ENCODE assay signal across 29 mouse cellular contexts in the genomic region with DNA sequence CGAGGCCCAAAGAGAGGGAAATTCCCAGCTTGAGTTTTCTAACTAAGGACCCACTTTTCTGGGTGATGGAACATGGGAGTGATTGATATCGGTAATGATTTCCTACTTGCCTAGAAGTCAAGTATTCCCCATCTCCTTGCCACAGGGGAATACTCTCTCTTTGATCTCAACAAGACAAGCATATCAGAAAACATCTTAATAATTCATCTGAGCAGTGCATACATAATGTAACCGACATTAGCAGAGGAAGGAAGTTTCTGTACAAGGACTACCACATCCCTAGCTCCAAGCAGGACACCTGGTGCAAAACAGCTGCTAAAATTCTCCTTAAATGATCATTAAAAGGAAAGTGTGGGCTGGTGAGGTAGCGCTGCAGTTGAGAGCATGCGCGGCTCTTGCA. TPM values are rescaled to one million over a fixed set of nuclear protein-coding genes. Genes with fewer than 3 reads are reported as not detected.
A peak's percentile ranks its signal among the peaks of the same experiment; 100 is the strongest.
DNase-seq lines count a peak whose midpoint lies in the region; ATAC-seq and TF ChIP-seq lines count a peak whose summit lies in the region.
"Had no signal": no experiment of that assay in that cellular context is flagged by ENCODE, and none has a peak within 500 bp of the region (broad histone marks: within the 10 kb centered on the region; RNA-seq: fewer than 3 reads in every experiment).

No protein-coding gene starts in this region.

- no peak overlapping the region for H3K4me3 ChIP-seq in midbrain, embryonic 13.5 days (replicated peaks)
- no peak overlapping the region for H3K4me3 ChIP-seq in midbrain, embryonic 11.5 days (ENCODE audit: low read depth, low read length)
- no peak overlapping the region for H3K4me3 ChIP-seq in midbrain, embryonic 16.5 days (ENCODE audit: low read depth, low read length)
- H3K4me3 ChIP-seq: embryonic facial prominence, embryonic 10.5 days; embryonic facial prominence, embryonic 12.5 days; forebrain, embryonic 13.5 days; forebrain, embryonic 15.5 days had no signal

- WGBS in midbrain, embryonic 13.5 days: 78% methylated on average over 6 of the region's 6 CpGs
- 85% methylated on average over 6 of the region's 6 CpGs for WGBS in midbrain, embryonic 11.5 days
- WGBS in midbrain, embryonic 16.5 days: 74% methylated on average over 6 of the region's 6 CpGs

- no peak overlapping the region for H3K4me2 ChIP-seq in midbrain, embryonic 13.5 days (replicated peaks)
- H3K4me2 ChIP-seq in midbrain, embryonic 11.5 days: no peak overlapping the region
- H3K4me2 ChIP-seq in midbrain, embryonic 16.5 days (ENCODE audit: low read length): no peak overlapping the region
- H3K4me2 ChIP-seq: embryonic facial prominence, embryonic 12.5 days; forebrain, embryonic 13.5 days; forebrain, embryonic 15.5 days had no signal

- no peak overlapping the region for H3K27ac ChIP-seq in midbrain, embryonic 13.5 days
- no peak overlapping the region for H3K27ac ChIP-seq in midbrain, embryonic 11.5 days (ENCODE audit: low read depth, low read length)
- H3K27ac ChIP-seq in midbrain, embryonic 16.5 days (ENCODE audit: low read length): no peak overlapping the region
- H3K27ac ChIP-seq: embryonic facial prominence, embryonic 10.5 days; embryonic facial prominence, embryonic 12.5 days; forebrain, embryonic 13.5 days; forebrain, embryonic 15.5 days had no signal

- no peaks in the 10 kb centered on the region for H3K9me3 ChIP-seq in midbrain, embryonic 13.5 days
- no peaks in the 10 kb centered on the region for H3K9me3 ChIP-seq in midbrain, embryonic 11.5 days (ENCODE audit: control insufficient read depth, low read length)
- no peaks in the 10 kb centered on the region for H3K9me3 ChIP-seq in midbrain, embryonic 16.5 days (replicated peaks; ENCODE audit: control insufficient read depth, low read length, poor library complexity, severe bottlenecking)
- H3K9me3 ChIP-seq: embryonic facial prominence, embryonic 10.5 days; embryonic facial prominence, embryonic 12.5 days; forebrain, embryonic 13.5 days; forebrain, embryonic 15.5 days had no signal

- no peak for DNase-seq in midbrain, embryonic 11.5 days (ENCODE audit: low spot score, missing footprints)
- DNase-seq in brain, embryonic 14.5 days (ENCODE audit: low read depth): peak; percentile 66
- no peak for DNase-seq in ovary, postnatal 36 days (ENCODE audit: low spot score)
- DNase-seq in adrenal gland, postnatal 25 days: no peak
- DNase-seq: adrenal gland, adult 8-10 months; adrenal gland, postnatal 14 days; B cell, adult 2 months; cerebellum, adult 11-12 months; cerebellum, adult 2 months; cerebellum, adult 9-10 months; cerebellum, postnatal 10 days; cerebellum, postnatal 25 days; forebrain, postnatal 0 days had no signal

- H3K4me1 ChIP-seq in midbrain, embryonic 13.5 days (replicated peaks): no peaks in the 10 kb centered on the region
- no peaks in the 10 kb centered on the region for H3K4me1 ChIP-seq in midbrain, embryonic 11.5 days (ENCODE audit: control insufficient read depth, insufficient read depth, low read length)
- no peaks in the 10 kb centered on the region for H3K4me1 ChIP-seq in midbrain, embryonic 16.5 days (ENCODE audit: control insufficient read depth, insufficient read depth, low read length)
- H3K4me1 ChIP-seq: embryonic facial prominence, embryonic 10.5 days; embryonic facial prominence, embryonic 12.5 days; forebrain, embryonic 13.5 days; forebrain, embryonic 15.5 days had no signal

- TF ChIP-seq CTCF in brain, embryonic 14.5 days (IDR thresholded peaks at IDR 0.05; ENCODE audit: borderline replicate concordance, extremely low read depth, insufficient read depth, insufficient read length): no peak

- no peak for TF ChIP-seq POLR2A in brain, embryonic 14.5 days (IDR thresholded peaks at IDR 0.05; ENCODE audit: borderline replicate concordance, extremely low read depth, insufficient read depth, insufficient read length, poor library complexity, severe bottlenecking)

- no peaks in the 10 kb centered on the region for H3K27me3 ChIP-seq in midbrain, embryonic 13.5 days
- no peaks in the 10 kb centered on the region for H3K27me3 ChIP-seq in midbrain, embryonic 11.5 days (ENCODE audit: control insufficient read depth, insufficient read depth, low read length)
- H3K27me3 ChIP-seq in midbrain, embryonic 16.5 days (ENCODE audit: control insufficient read depth, insufficient read depth, low read depth, low read length): no peaks in the 10 kb centered on the region
- H3K27me3 ChIP-seq: CH12.LX; embryonic facial prominence, embryonic 12.5 days; forebrain, embryonic 13.5 days; forebrain, embryonic 15.5 days; Patski had no signal

- no peaks in the 10 kb centered on the region for H3K36me3 ChIP-seq in midbrain, embryonic 13.5 days
- no peaks in the 10 kb centered on the region for H3K36me3 ChIP-seq in midbrain, embryonic 11.5 days (ENCODE audit: control insufficient read depth, insufficient read depth, low read length)
- H3K36me3 ChIP-seq in midbrain, embryonic 16.5 days (ENCODE audit: control insufficient read depth, insufficient read depth, low read length): no peaks in the 10 kb centered on the region
- H3K36me3 ChIP-seq: embryonic facial prominence, embryonic 10.5 days; embryonic facial prominence, embryonic 12.5 days; forebrain, embryonic 15.5 days; G1E had no signal

- H3K9ac ChIP-seq in midbrain, embryonic 13.5 days (replicated peaks): no peak overlapping the region
- no peak overlapping the region for H3K9ac ChIP-seq in midbrain, embryonic 11.5 days (ENCODE audit: low read length)
- H3K9ac ChIP-seq in midbrain, embryonic 16.5 days (ENCODE audit: low read depth, low read length): no peak overlapping the region
- H3K9ac ChIP-seq: embryonic facial prominence, embryonic 12.5 days; forebrain, embryonic 13.5 days; forebrain, embryonic 15.5 days; forebrain, postnatal 0 days had no signal

- 0 out of 2 replicates have a peak, but pooled peaks have one; percentile 34 for ATAC-seq in midbrain, embryonic 13.5 days
- no peak for ATAC-seq in midbrain, embryonic 11.5 days (ENCODE audit: low FRiP score)
- peak; percentile 58; the same call in 1 of the 2 replicates for ATAC-seq in midbrain, embryonic 16.5 days
- ATAC-seq: activated CD4-positive, CD25-positive, alpha-beta regulatory T cell, adult 4 months; CD4-positive, CD25-positive, alpha-beta regulatory T cell, adult 4 months; forebrain, embryonic 13.5 days; forebrain, embryonic 15.5 days; forebrain, postnatal 0 days; Patski had no signal

RNA-seq across cellular contexts. Expression of a gene that starts 8.2 kb away (rescaled TPM):
- 0.16 and 0.17 TPM in 2 replicates for polyA plus RNA-seq in midbrain, embryonic 13.5 days (2015; fragmentation: Nextera tagmentation; extraction: Ambion mirVana)
- polyA plus RNA-seq in midbrain, embryonic 11.5 days (2014; fragmentation: Nextera tagmentation; extraction: Ambion mirVana): 0.07 TPM in 1 of 2 replicates, not detected in the other
- 0.23 and 0.24 TPM in 2 replicates for polyA plus RNA-seq in brain, embryonic 14.5 days (2012; rRNA removed)
- 0.09 and 0.19 TPM in 2 replicates for polyA plus RNA-seq in midbrain, embryonic 16.5 days (2015; fragmentation: Nextera tagmentation; extraction: Ambion mirVana)
- total RNA-seq in adrenal gland, postnatal 25 days (2021): 0.67 and 0.94 TPM in 2 replicates
- polyA plus RNA-seq: activated CD4-positive, CD25-positive, alpha-beta regulatory T cell, adult 4 months; CD4-positive, CD25-positive, alpha-beta regulatory T cell, adult 4 months; G1E had no signal

RNA-seq across cellular contexts. Expression of a gene that starts 28.9 kb away (rescaled TPM):
- not detected in 2 replicates for polyA plus RNA-seq in midbrain, embryonic 13.5 days (2015; fragmentation: Nextera tagmentation; extraction: Ambion mirVana)
- not detected in 2 replicates for polyA plus RNA-seq in midbrain, embryonic 11.5 days (2014; fragmentation: Nextera tagmentation; extraction: Ambion mirVana)
- polyA plus RNA-seq in brain, embryonic 14.5 days (2012; rRNA removed): 0.04 and 0.06 TPM in 2 replicates
- not detected in 2 replicates for polyA plus RNA-seq in midbrain, embryonic 16.5 days (2015; fragmentation: Nextera tagmentation; extraction: Ambion mirVana)
- 0.24 and 2.3 TPM in 2 replicates for total RNA-seq in adrenal gland, postnatal 25 days (2021)
- total RNA-seq: forebrain, postnatal 0 days; G1E had no signal
- polyA plus RNA-seq: activated CD4-positive, CD25-positive, alpha-beta regulatory T cell, adult 4 months; CD4-positive, CD25-positive, alpha-beta regulatory T cell, adult 4 months; embryonic facial prominence, embryonic 10.5 days; embryonic facial prominence, embryonic 12.5 days; embryonic facial prominence, embryonic 14.5 days; forebrain, embryonic 11.5 days; forebrain, embryonic 13.5 days; forebrain, embryonic 15.5 days; forebrain, postnatal 0 days; G1E; Patski had no signal

RNA-seq across cellular contexts. Expression of a gene that starts 47.9 kb away (rescaled TPM):
- polyA plus RNA-seq in midbrain, embryonic 13.5 days (2015; fragmentation: Nextera tagmentation; extraction: Ambion mirVana): not detected in 2 replicates
- polyA plus RNA-seq in midbrain, embryonic 11.5 days (2014; fragmentation: Nextera tagmentation; extraction: Ambion mirVana): not detected in 2 replicates
- not detected in 2 replicates for polyA plus RNA-seq in brain, embryonic 14.5 days (2012; rRNA removed)
- not detected in 2 replicates for polyA plus RNA-seq in midbrain, embryonic 16.5 days (2015; fragmentation: Nextera tagmentation; extraction: Ambion mirVana)
- total RNA-seq in adrenal gland, postnatal 25 days (2021): not detected in 2 replicates
- total RNA-seq: adrenal gland, adult 18-20 months; adrenal gland, adult 8-10 months; adrenal gland, postnatal 14 days; adrenal gland, postnatal 4 days; CH12.LX; forebrain, postnatal 0 days; G1E had no signal
- polyA plus RNA-seq: activated CD4-positive, CD25-positive, alpha-beta regulatory T cell, adult 4 months; CD4-positive, CD25-positive, alpha-beta regulatory T cell, adult 4 months; cerebellum, adult 2 months; cortical plate, adult 2 months; embryonic facial prominence, embryonic 10.5 days; embryonic facial prominence, embryonic 12.5 days; embryonic facial prominence, embryonic 14.5 days; forebrain, embryonic 11.5 days; forebrain, embryonic 13.5 days; forebrain, embryonic 15.5 days; forebrain, postnatal 0 days; G1E; Patski had no signal
